Mouse (Mus musculus): ENCODE results near the gene Foxs1.

Gene Foxs1

GRCm38 (mm10) chr2:152933048-152933447, at the start of gene Foxs1:
TSS of gene Foxs1 (minus strand) at chr2:152933208.
- DNase-seq (ENCODE audit: extremely low read depth, insufficient read length, low spot score): peak; percentile 64

GRCm38 (mm10) chr2:152976991-152977390, 44.0 kb upstream of the Foxs1 start:
- no peak for DNase-seq (ENCODE audit: extremely low read depth, insufficient read length, low spot score)

GRCm38 (mm10) chr2:152965555-152965954, 32.5 kb upstream of the Foxs1 start:
- no peak for DNase-seq (ENCODE audit: extremely low read depth, insufficient read length, low spot score)

GRCm38 (mm10) chr2:152962091-152962793, 29.2 kb upstream of the Foxs1 start, which contains the start of gene Ttll9:
TSS of gene Ttll9 (plus strand) at chr2:152962485.
- DNase-seq (ENCODE audit: extremely low read depth, insufficient read length, low spot score): no peak

GRCm38 (mm10) chr2:152958116-152958515, 25.1 kb upstream of the Foxs1 start:
- no peak for DNase-seq (ENCODE audit: extremely low read depth, insufficient read length, low spot score)

GRCm38 (mm10) chr2:152951850-152952720, 19.1 kb upstream of the Foxs1 start:
- DNase-seq (ENCODE audit: extremely low read depth, insufficient read length, low spot score): no peak

GRCm38 (mm10) chr2:152951065-152951849, 18.2 kb upstream of the Foxs1 start, which contains the start of gene Dusp15:
TSS of gene Dusp15 (minus strand) at chr2:152951698.
- no peak for DNase-seq (ENCODE audit: extremely low read depth, insufficient read length, low spot score)

- DNase-seq (ENCODE audit: extremely low read depth, insufficient read length, low spot score): no peak
These were observed 17.5 kb upstream of the Foxs1 start for GRCm38 (mm10) chr2:152950358-152951064.

GRCm38 (mm10) chr2:152948438-152949020, 15.5 kb upstream of the Foxs1 start:
- no peak for DNase-seq (ENCODE audit: extremely low read depth, insufficient read length, low spot score)

- no peak for DNase-seq (ENCODE audit: extremely low read depth, insufficient read length, low spot score)
These were observed 14.1 kb upstream of the Foxs1 start for GRCm38 (mm10) chr2:152947098-152947497.

- no peak for DNase-seq (ENCODE audit: extremely low read depth, insufficient read length, low spot score)
These were observed 11.0 kb upstream of the Foxs1 start for GRCm38 (mm10) chr2:152944013-152944412.

GRCm38 (mm10) chr2:152943568-152943967, 10.6 kb upstream of the Foxs1 start:
- DNase-seq (ENCODE audit: extremely low read depth, insufficient read length, low spot score): no peak

- no peak for DNase-seq (ENCODE audit: extremely low read depth, insufficient read length, low spot score)
These were observed 10.0 kb upstream of the Foxs1 start for GRCm38 (mm10) chr2:152942898-152943515.

- DNase-seq (ENCODE audit: extremely low read depth, insufficient read length, low spot score): no peak
These were observed 8.8 kb upstream of the Foxs1 start for GRCm38 (mm10) chr2:152941776-152942175.

GRCm38 (mm10) chr2:152941106-152941505, 8.1 kb upstream of the Foxs1 start:
- DNase-seq (ENCODE audit: extremely low read depth, insufficient read length, low spot score): no peak

GRCm38 (mm10) chr2:152939846-152940245, 6.8 kb upstream of the Foxs1 start:
- DNase-seq (ENCODE audit: extremely low read depth, insufficient read length, low spot score): peak; percentile 67

- DNase-seq (ENCODE audit: extremely low read depth, insufficient read length, low spot score): peak; percentile 57
These were observed 606 bp upstream of the Foxs1 start for GRCm38 (mm10) chr2:152933614-152934013.

- DNase-seq (ENCODE audit: extremely low read depth, insufficient read length, low spot score): peak; percentile 62
These were observed 1.4 kb downstream of the Foxs1 start for GRCm38 (mm10) chr2:152931456-152932160.

- peak; percentile 74 for DNase-seq (ENCODE audit: extremely low read depth, insufficient read length, low spot score)
These were observed 2.7 kb downstream of the Foxs1 start for GRCm38 (mm10) chr2:152930276-152930675.
